Mouse (Mus musculus) v-Abl transformed pro-B cells (cell line): Measurements from ENCODE around the gene Nkg7.

ENCODE experiments used
- in situ Hi-C, 2 experiments: fragments of 400-800 bp; cut with MboI; formaldehyde crosslinking; loops; one replicate each; pipeline ENCODE4 v1.15.1; 2025; ENCODE audit not compliant: unreplicated experiment in 2 of 2

Gene Nkg7

DNA sequence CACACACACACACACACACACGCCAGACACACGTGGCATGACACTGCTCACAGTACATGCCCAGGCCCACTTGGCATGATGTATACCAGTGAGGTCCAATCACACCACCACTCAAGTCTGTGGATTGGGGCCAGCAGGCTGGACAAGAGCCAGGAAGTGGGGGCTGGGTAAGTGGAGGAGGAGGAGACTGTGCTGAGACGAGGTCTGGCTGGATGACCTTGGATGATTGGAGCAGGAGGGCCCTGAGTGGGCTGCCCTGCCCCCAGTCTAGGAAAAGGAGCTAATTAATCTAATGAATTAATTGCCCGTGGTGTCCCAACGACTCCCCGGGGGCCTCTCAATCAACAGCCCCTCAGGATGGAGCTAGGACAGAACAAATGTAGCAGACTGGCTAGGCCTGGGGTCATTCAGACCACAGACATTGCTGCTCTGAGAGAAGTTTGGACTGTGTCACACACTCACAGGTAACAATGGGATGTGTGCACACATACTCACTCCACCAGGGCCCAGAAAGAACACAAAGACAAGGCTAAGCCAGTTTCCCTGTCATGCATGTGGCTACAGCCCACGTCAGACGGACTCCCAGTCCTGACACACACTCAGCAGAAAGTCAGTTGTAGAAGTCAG lies 45.3 kb downstream of the Nkg7 start:
- in situ Hi-C loops = no loop called here

DNA sequence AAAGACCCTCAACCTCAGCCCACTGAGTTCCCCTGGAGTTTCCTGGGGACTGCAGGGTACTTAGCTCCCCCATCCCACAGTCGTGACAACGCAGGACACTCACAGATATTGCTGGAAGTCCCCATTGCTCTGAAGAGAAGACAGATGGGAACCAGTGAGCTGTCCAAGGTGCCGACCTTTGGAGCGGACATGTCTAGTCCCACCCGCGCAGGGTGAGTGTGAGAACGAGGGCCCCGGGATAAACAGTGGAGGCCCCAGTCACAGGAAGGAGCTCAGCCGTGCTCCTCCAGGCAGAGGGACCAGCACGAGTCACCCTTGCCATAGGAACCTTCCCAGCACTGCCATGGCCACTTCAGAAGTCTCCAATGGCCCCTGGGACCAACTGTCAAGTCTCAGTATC lies 46.4 kb downstream of the Nkg7 start:
- in situ Hi-C loops = no loop called here
